Mouse (Mus musculus): ENCODE data around the gene Gpc6. TPM values are rescaled to one million over a fixed set of nuclear protein-coding genes. Genes with fewer than 3 reads are reported as not detected.

Gene Gpc6
- polyA plus RNA-seq, 1 experiment from 2014 or later: 32.2 TPM

DNA sequence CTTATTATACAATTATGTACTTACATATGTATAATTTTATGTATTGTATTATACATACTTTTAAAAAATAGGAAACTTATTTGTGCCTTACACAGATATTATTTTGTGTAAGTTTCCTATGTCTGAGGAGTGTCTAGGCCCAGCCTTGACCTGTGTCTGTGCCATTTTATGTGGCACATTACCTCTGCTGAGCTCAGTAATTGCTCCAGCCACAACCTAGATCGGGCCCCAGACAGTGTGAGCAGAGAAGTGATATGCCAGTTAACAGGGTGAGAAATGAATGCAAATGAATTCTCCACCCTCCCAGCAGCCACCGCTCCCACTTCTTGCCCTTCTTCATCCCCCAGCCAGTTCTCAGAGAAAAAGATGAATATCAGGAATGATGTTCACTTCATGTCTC is 848.3 kb downstream of the Gpc6 start:
- no peaks in the 10 kb centered on the region for H3K9me3 ChIP-seq (ENCODE audit: control insufficient read depth, low read length)
- WGBS: 71% methylated on average over 2 of the region's 2 CpGs

GRCm38 (mm10) chr14:117777866-117778500 is 852.9 kb downstream of the Gpc6 start:
- no peaks in the 10 kb centered on the region for H3K9me3 ChIP-seq (ENCODE audit: control insufficient read depth, low read length)
- H3K27me3 ChIP-seq (ENCODE audit: control insufficient read depth, insufficient read depth, low read length): no peaks in the 10 kb centered on the region
- peak; percentile 21 for DNase-seq (ENCODE audit: low spot score)
- ATAC-seq (ENCODE audit: low FRiP score): peak; percentile 55
- H3K4me1 ChIP-seq (replicated peaks; ENCODE audit: control insufficient read depth, insufficient read depth, low read length): no peaks in the 10 kb centered on the region
- WGBS: 73% methylated on average over 13 of the region's 13 CpGs
- no peak overlapping the region for H3K4me3 ChIP-seq (ENCODE audit: low read depth, low read length)
- H3K9ac ChIP-seq (ENCODE audit: low read depth, low read length): no peak overlapping the region
- no peak overlapping the region for H3K4me2 ChIP-seq (replicated peaks; ENCODE audit: low read depth, low read length)
- 0 out of 2 replicates have a peak overlapping the region, but pooled peaks have one; percentile 12 for H3K27ac ChIP-seq (ENCODE audit: low read depth, low read length)
- no peaks in the 10 kb centered on the region for H3K36me3 ChIP-seq (ENCODE audit: control insufficient read depth, insufficient read depth, low read length)

More for the DNA sequence above, 848.3 kb downstream of the Gpc6 start:
- Histone ChIP-seq H3K4me2 (replicated peaks; ENCODE audit: low read depth, low read length) (no peak overlapping the region), H3K4me3 (ENCODE audit: low read depth, low read length) (no peak overlapping the region), H3K9ac (ENCODE audit: low read depth, low read length) (no peak overlapping the region), H3K27me3 (ENCODE audit: control insufficient read depth, insufficient read depth, low read length) (no peaks in the 10 kb centered on the region), H3K27ac (ENCODE audit: low read depth, low read length) (no peak overlapping the region), H3K36me3 (ENCODE audit: control insufficient read depth, insufficient read depth, low read length) (no peaks in the 10 kb centered on the region), H3K4me1 (replicated peaks; ENCODE audit: control insufficient read depth, insufficient read depth, low read length) (no peaks in the 10 kb centered on the region)
- ATAC-seq (ENCODE audit: low FRiP score) (peak; percentile 36; the same call in 1 of the 2 replicates), DNase-seq (ENCODE audit: low spot score) (no peak)

GRCm38 (mm10) chr14:117778538-117779413 is 853.7 kb downstream of the Gpc6 start:
- 81% methylated on average over 15 of the region's 15 CpGs for WGBS
- ATAC-seq (ENCODE audit: low FRiP score): no peak

GRCm38 (mm10) chr14:117781724-117782123 is 856.6 kb downstream of the Gpc6 start:
- DNase-seq (ENCODE audit: low spot score): no peak
- no peak overlapping the region for H3K4me3 ChIP-seq (ENCODE audit: low read depth, low read length)
- no peaks in the 10 kb centered on the region for H3K9me3 ChIP-seq (ENCODE audit: control insufficient read depth, low read length)
- no peak overlapping the region for H3K4me2 ChIP-seq (replicated peaks; ENCODE audit: low read depth, low read length)
- no peak overlapping the region for H3K27ac ChIP-seq (ENCODE audit: low read depth, low read length)
- no peaks in the 10 kb centered on the region for H3K36me3 ChIP-seq (ENCODE audit: control insufficient read depth, insufficient read depth, low read length)
- H3K4me1 ChIP-seq (replicated peaks; ENCODE audit: control insufficient read depth, insufficient read depth, low read length): no peaks in the 10 kb centered on the region
- no peak for ATAC-seq (ENCODE audit: low FRiP score)
- WGBS: 65% methylated on average over 5 of the region's 5 CpGs
- H3K9ac ChIP-seq (ENCODE audit: low read depth, low read length): no peak overlapping the region
- H3K27me3 ChIP-seq (ENCODE audit: control insufficient read depth, insufficient read depth, low read length): no peaks in the 10 kb centered on the region

More at GRCm38 (mm10) chr14:117778538-117779413, 853.7 kb downstream of the Gpc6 start:
- Histone ChIP-seq H3K4me2 (replicated peaks; ENCODE audit: low read depth, low read length) (no peak overlapping the region), H3K9ac (ENCODE audit: low read depth, low read length) (no peak overlapping the region), H3K27ac (ENCODE audit: low read depth, low read length) (no peak overlapping the region), H3K4me1 (replicated peaks; ENCODE audit: control insufficient read depth, insufficient read depth, low read length) (no peaks in the 10 kb centered on the region), H3K4me3 (ENCODE audit: low read depth, low read length) (no peak overlapping the region), H3K36me3 (ENCODE audit: control insufficient read depth, insufficient read depth, low read length) (no peaks in the 10 kb centered on the region), H3K27me3 (ENCODE audit: control insufficient read depth, insufficient read depth, low read length) (no peaks in the 10 kb centered on the region), H3K9me3 (ENCODE audit: control insufficient read depth, low read length) (no peaks in the 10 kb centered on the region)
- no peak for DNase-seq (ENCODE audit: low spot score)

DNA sequence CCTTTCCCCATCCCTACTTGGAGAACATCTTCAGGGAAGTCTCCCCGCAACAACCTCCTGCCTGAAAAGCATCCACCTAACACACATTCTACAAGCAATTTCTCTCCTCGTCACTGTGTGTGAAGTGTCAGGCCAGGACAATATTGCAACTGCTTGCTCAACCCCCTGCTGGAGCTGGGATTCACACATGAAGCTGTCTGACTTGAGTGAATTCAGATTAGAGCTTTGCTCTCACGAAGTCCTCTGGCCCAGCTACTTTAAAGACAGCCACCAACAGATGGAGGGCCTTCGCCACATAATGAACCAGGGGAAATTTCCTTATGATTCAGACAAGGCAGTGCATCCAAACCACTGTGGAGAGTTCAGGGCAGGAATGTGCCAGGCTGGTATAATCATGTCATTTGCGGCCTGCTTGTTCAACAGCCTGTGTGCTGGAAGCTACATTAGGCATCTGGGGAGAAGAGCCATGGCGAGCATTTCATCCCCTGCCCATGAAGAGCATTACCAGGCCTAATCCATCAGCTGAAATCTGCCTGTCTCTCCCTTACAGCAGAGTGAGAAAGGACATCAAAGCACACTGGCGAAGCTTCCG is 858.7 kb downstream of the Gpc6 start:
- no peaks in the 10 kb centered on the region for H3K27me3 ChIP-seq (ENCODE audit: control insufficient read depth, insufficient read depth, low read length)
- H3K36me3 ChIP-seq (ENCODE audit: control insufficient read depth, insufficient read depth, low read length): no peaks in the 10 kb centered on the region
- H3K9me3 ChIP-seq (ENCODE audit: control insufficient read depth, low read length): no peaks in the 10 kb centered on the region
- DNase-seq (ENCODE audit: low spot score) (no peak), ATAC-seq (ENCODE audit: low FRiP score) (no peak)
- H3K9ac ChIP-seq (ENCODE audit: low read depth, low read length): no peak overlapping the region
- H3K4me2 ChIP-seq (replicated peaks; ENCODE audit: low read depth, low read length): no peak overlapping the region
- no peaks in the 10 kb centered on the region for H3K4me1 ChIP-seq (replicated peaks; ENCODE audit: control insufficient read depth, insufficient read depth, low read length)
- no peak overlapping the region for H3K27ac ChIP-seq (ENCODE audit: low read depth, low read length)
- H3K4me3 ChIP-seq (ENCODE audit: low read depth, low read length): no peak overlapping the region
- 70% methylated on average over 8 of the region's 8 CpGs for WGBS

DNA sequence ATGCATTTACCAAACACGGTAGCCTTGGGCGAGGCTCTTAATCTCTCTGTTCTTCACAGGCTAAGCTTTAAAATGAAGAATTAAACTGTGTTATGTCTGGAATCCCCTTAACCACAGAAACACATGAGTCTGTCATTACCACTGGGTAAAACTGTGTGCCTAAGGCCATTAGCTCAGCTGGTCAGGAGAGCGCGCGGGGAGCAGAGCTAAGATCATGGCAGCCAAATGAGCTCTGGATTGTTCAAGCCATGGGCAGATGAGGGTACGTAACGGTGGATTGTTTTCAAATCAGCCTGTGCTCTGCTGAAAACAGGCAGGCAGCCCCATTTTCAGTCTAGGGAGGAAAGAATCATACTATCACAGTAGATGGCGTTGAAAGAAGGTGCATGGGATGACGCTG is 859.8 kb downstream of the Gpc6 start:
- Histone ChIP-seq H3K27ac (ENCODE audit: low read depth, low read length) (no peak overlapping the region), H3K4me1 (replicated peaks; ENCODE audit: control insufficient read depth, insufficient read depth, low read length) (no peaks in the 10 kb centered on the region), H3K36me3 (ENCODE audit: control insufficient read depth, insufficient read depth, low read length) (no peaks in the 10 kb centered on the region), H3K9ac (ENCODE audit: low read depth, low read length) (no peak overlapping the region), H3K4me3 (ENCODE audit: low read depth, low read length) (no peak overlapping the region), H3K9me3 (ENCODE audit: control insufficient read depth, low read length) (no peaks in the 10 kb centered on the region), H3K4me2 (replicated peaks; ENCODE audit: low read depth, low read length) (no peak overlapping the region), H3K27me3 (ENCODE audit: control insufficient read depth, insufficient read depth, low read length) (no peaks in the 10 kb centered on the region)
- DNase-seq (ENCODE audit: low spot score) (no peak), ATAC-seq (ENCODE audit: low FRiP score) (no peak; the same call in 1 of the 2 replicates)
- WGBS: 89% methylated on average over 9 of the region's 9 CpGs

- Histone ChIP-seq H3K4me1 (replicated peaks; ENCODE audit: control insufficient read depth, insufficient read depth, low read length) (no peaks in the 10 kb centered on the region), H3K27me3 (ENCODE audit: control insufficient read depth, insufficient read depth, low read length) (no peaks in the 10 kb centered on the region), H3K36me3 (ENCODE audit: control insufficient read depth, insufficient read depth, low read length) (no peaks in the 10 kb centered on the region), H3K27ac (ENCODE audit: low read depth, low read length) (no peak overlapping the region), H3K9ac (ENCODE audit: low read depth, low read length) (no peak overlapping the region), H3K4me3 (ENCODE audit: low read depth, low read length) (no peak overlapping the region), H3K4me2 (replicated peaks; ENCODE audit: low read depth, low read length) (no peak overlapping the region), H3K9me3 (ENCODE audit: control insufficient read depth, low read length) (no peaks in the 10 kb centered on the region)
- DNase-seq (ENCODE audit: low spot score): no peak
- 81% methylated on average over 15 of the region's 15 CpGs for WGBS
- peak; percentile 48; the same call in 1 of the 2 replicates for ATAC-seq (ENCODE audit: low FRiP score)
These were observed 860.5 kb downstream of the Gpc6 start for GRCm38 (mm10) chr14:117785507-117786085.

GRCm38 (mm10) chr14:117786647-117787046 is 861.5 kb downstream of the Gpc6 start:
- H3K9ac ChIP-seq (ENCODE audit: low read depth, low read length): no peak overlapping the region
- DNase-seq (ENCODE audit: low spot score): no peak
- 64% methylated on average over 7 of the region's 7 CpGs for WGBS
- no peaks in the 10 kb centered on the region for H3K4me1 ChIP-seq (replicated peaks; ENCODE audit: control insufficient read depth, insufficient read depth, low read length)
- no peaks in the 10 kb centered on the region for H3K36me3 ChIP-seq (ENCODE audit: control insufficient read depth, insufficient read depth, low read length)
- no peak overlapping the region for H3K4me3 ChIP-seq (ENCODE audit: low read depth, low read length)
- no peak for ATAC-seq (ENCODE audit: low FRiP score)
- no peaks in the 10 kb centered on the region for H3K27me3 ChIP-seq (ENCODE audit: control insufficient read depth, insufficient read depth, low read length)
- no peaks in the 10 kb centered on the region for H3K9me3 ChIP-seq (ENCODE audit: control insufficient read depth, low read length)
- H3K4me2 ChIP-seq (replicated peaks; ENCODE audit: low read depth, low read length): no peak overlapping the region
- no peak overlapping the region for H3K27ac ChIP-seq (ENCODE audit: low read depth, low read length)
